ENCODE assay signal across 8 mouse cellular contexts in genomic region chr2:38578602-38579521, GRCm38 (mm10).
DNase-seq lines count a peak whose midpoint lies in the region; ATAC-seq and TF ChIP-seq lines count a peak whose summit lies in the region.

No protein-coding gene starts in this region.

- H3K4me2 ChIP-seq in forebrain, embryonic 14.5 days (ENCODE audit: low read length) = no peak overlapping the region
- H3K4me2 ChIP-seq in limb, embryonic 15.5 days = no peak overlapping the region

- H3K9me3 ChIP-seq in forebrain, embryonic 14.5 days (replicated peaks; ENCODE audit: control insufficient read depth, low read length) = no peaks in the 10 kb centered on the region
- H3K9me3 ChIP-seq in limb, embryonic 15.5 days = no peaks in the 10 kb centered on the region

- peak; percentile 40 for DNase-seq in gastrocnemius, postnatal 10 days
- no peak for DNase-seq in gastrocnemius, adult 18-20 months (ENCODE audit: low spot score)
- peak; percentile 62 for DNase-seq in forebrain, embryonic 14.5 days (ENCODE audit: low spot score)
- peak; percentile 62 for DNase-seq in retina, postnatal 1 day
- DNase-seq in kidney, adult 2 months = no peak
- DNase-seq in urinary bladder, postnatal 10 days (ENCODE audit: low spot score) = no peak

- peak overlapping the region; percentile 67 for H3K27ac ChIP-seq in forebrain, embryonic 14.5 days (ENCODE audit: low read depth, low read length)
- H3K27ac ChIP-seq in limb, embryonic 15.5 days = no peak overlapping the region
- H3K27ac ChIP-seq in kidney, adult 2 months (ENCODE audit: insufficient read depth, low read depth, low read length) = no peak overlapping the region

- 59% methylated on average over 13 of the region's 13 CpGs for WGBS in forebrain, embryonic 14.5 days
- WGBS in limb, embryonic 15.5 days = 60% methylated on average over 13 of the region's 13 CpGs
- WGBS in kidney, adult 2 months = 73% methylated on average over 13 of the region's 13 CpGs

- no peak overlapping the region for H3K4me3 ChIP-seq in forebrain, embryonic 14.5 days (ENCODE audit: low read depth, low read length)
- no peak overlapping the region for H3K4me3 ChIP-seq in limb, embryonic 15.5 days
- no peak overlapping the region for H3K4me3 ChIP-seq in kidney, adult 2 months (ENCODE audit: insufficient read depth, low read depth, low read length)

- no peak for TF ChIP-seq POLR2A in kidney, adult 2 months (IDR thresholded peaks at IDR 0.05; ENCODE audit: low read depth, low read length)

- H3K4me1 ChIP-seq in forebrain, embryonic 14.5 days (ENCODE audit: control insufficient read depth, insufficient read depth, low read length) = peaks cover 14% of the 10 kb centered on the region
- H3K4me1 ChIP-seq in limb, embryonic 15.5 days = no peaks in the 10 kb centered on the region
- H3K4me1 ChIP-seq in kidney, adult 2 months (ENCODE audit: control insufficient read depth, insufficient read depth, low read length) = no peaks in the 10 kb centered on the region

- TF ChIP-seq CTCF in kidney, adult 2 months (conservative IDR thresholded peaks at IDR 0.05; ENCODE audit: insufficient read depth, insufficient read length, low read depth, low read length) = no peak

- peak; percentile 74 for ATAC-seq in forebrain, embryonic 14.5 days
- ATAC-seq in limb, embryonic 15.5 days (ENCODE audit: insufficient number of reproducible peaks, low FRiP score, low TSS enrichment, low read depth) = 0 out of 2 replicates have a peak, but pooled peaks have one; percentile 30
- ATAC-seq in megakaryocyte progenitor cell, adult 5-6 weeks (replicated peaks; ENCODE audit: poor library complexity) = no peak

- H3K9ac ChIP-seq in forebrain, embryonic 14.5 days (ENCODE audit: low read length) = no peak overlapping the region
- no peak overlapping the region for H3K9ac ChIP-seq in limb, embryonic 15.5 days

- no peaks in the 10 kb centered on the region for H3K27me3 ChIP-seq in forebrain, embryonic 14.5 days (replicated peaks; ENCODE audit: control insufficient read depth, insufficient read depth, low read length)
- no peaks in the 10 kb centered on the region for H3K27me3 ChIP-seq in limb, embryonic 15.5 days
- no peaks in the 10 kb centered on the region for H3K27me3 ChIP-seq in kidney, adult 2 months (replicated peaks; ENCODE audit: control insufficient read depth, insufficient read depth, low read length)

- peaks cover 25% of the 10 kb centered on the region for H3K36me3 ChIP-seq in forebrain, embryonic 14.5 days (ENCODE audit: control insufficient read depth, insufficient read depth, low read length)
- peaks cover 93% of the 10 kb centered on the region for H3K36me3 ChIP-seq in limb, embryonic 15.5 days
- H3K36me3 ChIP-seq in kidney, adult 2 months (ENCODE audit: control insufficient read depth, insufficient read depth, low read length) = no peaks in the 10 kb centered on the region

Comparison
In these comparisons a context has a peak if more than half of its experiments do, and no peak if none do; other contexts are left out.
1. DNase-seq: peak in gastrocnemius, postnatal 10 days (single experiment), forebrain, embryonic 14.5 days (single experiment) and retina, postnatal 1 day (single experiment); none in gastrocnemius, adult 18-20 months (single experiment), kidney, adult 2 months (single experiment) and urinary bladder, postnatal 10 days (single experiment).